Mouse (Mus musculus) hindbrain, embryonic 12.5 days (tissue): ENCODE data around the gene Tnfsf9. TPM values are rescaled to one million over a fixed set of nuclear protein-coding genes. Genes with fewer than 3 reads are reported as not detected.

Experiments used
- ATAC-seq: fragments of 200-750 bp; cut with Nextera tagmentation; 2 replicates; pipeline ENCODE4 v1.8.0; 2017; ENCODE audit warnings: moderate TSS enrichment; ENCODE audit not compliant: low FRiP score
- H3K27ac ChIP-seq: fragments of 300-500 bp; sonication (generic); 2 replicates; pipeline ENCODE4 v1.5.1; 2016; ENCODE audit warnings: mild to moderate bottlenecking
- H3K27me3 ChIP-seq: fragments of 300-500 bp; sonication (generic); 2 replicates; pipeline ENCODE4 v1.6.1; 2016; ENCODE audit warnings: mild to moderate bottlenecking
- H3K36me3 ChIP-seq: fragments of 300-500 bp; sonication (generic); 2 replicates; pipeline ENCODE4 v1.6.1; 2016; ENCODE audit warnings: mild to moderate bottlenecking
- H3K4me1 ChIP-seq: fragments of 300-500 bp; sonication (generic); 2 replicates; pipeline ENCODE4 v1.6.1; 2016
- H3K4me2 ChIP-seq: fragments of 300-500 bp; sonication (generic); replicated peaks from 2 replicates; pipeline ENCODE4 v1.6.1; 2016; ENCODE audit warnings: mild to moderate bottlenecking
- H3K4me3 ChIP-seq: fragments of 300-500 bp; sonication (generic); 2 replicates; pipeline ENCODE4 v1.5.1; 2016; ENCODE audit warnings: mild to moderate bottlenecking
- H3K9ac ChIP-seq: fragments of 300-500 bp; sonication (generic); 2 replicates; pipeline ENCODE4 v1.6.1; 2016; ENCODE audit warnings: mild to moderate bottlenecking, moderate library complexity
- H3K9me3 ChIP-seq: fragments of 300-500 bp; sonication (generic); replicated peaks from 2 replicates; pipeline ENCODE4 v1.6.1; 2016; ENCODE audit warnings: mild to moderate bottlenecking
- WGBS: fragments of 180-500 bp; shearing (Covaris S2); methylation state at CpG from one replicate; pipeline ENCODE4 v1.1.7; 2016; 5-methylcytosine and 5-hydroxymethylcytosine counted together
- polyA plus RNA-seq: library from polyadenylated mRNA; unstranded; fragments of >200 nt; fragmentation: Nextera tagmentation; extraction: Ambion mirVana; gene quantifications from 2 replicates; pipeline ENCODE4 v1.2.1, GENCODE M21; 2016

The Tnfsf9 gene
- polyA plus RNA-seq = 5.8 and 6.1 TPM in 2 replicates

DNA sequence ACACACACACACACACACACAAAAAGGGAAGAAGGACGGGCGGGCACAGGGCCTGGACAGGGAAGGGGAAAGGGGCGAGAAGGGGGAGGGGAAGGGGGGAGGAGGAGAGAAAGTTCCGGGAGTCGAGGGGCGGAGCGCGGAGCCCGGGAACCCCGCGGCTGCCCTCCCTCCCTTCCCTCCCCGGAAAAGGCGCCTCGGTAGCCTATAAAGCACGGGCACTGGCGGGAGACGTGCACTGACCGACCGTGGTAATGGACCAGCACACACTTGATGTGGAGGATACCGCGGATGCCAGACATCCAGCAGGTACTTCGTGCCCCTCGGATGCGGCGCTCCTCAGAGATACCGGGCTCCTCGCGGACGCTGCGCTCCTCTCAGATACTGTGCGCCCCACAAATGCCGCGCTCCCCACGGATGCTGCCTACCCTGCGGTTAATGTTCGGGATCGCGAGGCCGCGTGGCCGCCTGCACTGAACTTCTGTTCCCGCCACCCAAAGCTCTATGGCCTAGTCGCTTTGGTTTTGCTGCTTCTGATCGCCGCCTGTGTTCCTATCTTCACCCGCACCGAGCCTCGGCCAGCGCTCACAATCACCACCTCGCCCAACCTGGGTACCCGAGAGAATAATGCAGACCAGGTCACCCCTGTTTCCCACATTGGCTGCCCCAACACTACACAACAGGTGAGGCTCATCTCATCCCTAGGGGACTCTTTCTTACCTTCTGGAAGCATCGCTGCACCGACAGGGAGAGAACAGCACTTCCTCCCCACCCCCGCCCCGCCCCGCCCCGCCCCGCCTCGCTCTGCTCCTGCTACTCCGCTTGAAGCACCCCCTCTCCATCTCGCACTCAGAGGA lies at the start of gene Tnfsf9:
Tnfsf9 (plus strand) TSS at position 145 of the 854 bp plus-strand sequence.
- peaks cover 21% of the 10 kb centered on the region for H3K4me1 ChIP-seq
- ATAC-seq = peak; percentile 84
- H3K36me3 ChIP-seq = no peaks in the 10 kb centered on the region
- peak within 1 kb of the TSS; percentile 90 for H3K4me2 ChIP-seq
- no peak within 1 kb of the TSS; the same call in 1 of the 2 replicates for H3K27ac ChIP-seq
- WGBS = 1% methylated on average over 56 of the region's 61 CpGs
- no peaks in the 10 kb centered on the region for H3K9me3 ChIP-seq
- H3K4me3 ChIP-seq = peak within 1 kb of the TSS; percentile 60
- peak within 1 kb of the TSS; percentile 75 for H3K9ac ChIP-seq
- no peaks in the 10 kb centered on the region for H3K27me3 ChIP-seq

DNA sequence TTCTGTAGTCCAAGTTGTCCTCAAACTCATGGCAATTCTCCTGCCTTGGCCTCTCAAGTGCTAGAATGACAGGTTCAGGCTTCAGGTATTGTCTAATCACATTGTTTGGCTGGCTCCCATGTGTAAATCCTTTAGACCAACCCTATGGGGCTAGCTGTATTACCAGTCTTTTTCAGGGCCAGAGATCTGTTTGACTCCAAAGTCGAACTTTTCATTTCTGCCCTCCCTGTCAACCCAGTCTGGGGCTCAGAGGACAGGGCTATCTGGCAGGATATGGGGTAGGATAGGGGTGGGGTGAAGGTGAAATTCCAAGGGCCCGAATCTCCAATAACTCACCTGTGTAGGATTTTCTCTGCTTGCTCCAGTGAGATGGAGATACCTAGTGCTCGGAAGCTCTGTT lies 48.9 kb upstream of the Tnfsf9 start:
- H3K9ac ChIP-seq = no peak overlapping the region
- no peaks in the 10 kb centered on the region for H3K9me3 ChIP-seq
- H3K36me3 ChIP-seq = peaks cover 34% of the 10 kb centered on the region
- peaks cover 13% of the 10 kb centered on the region for H3K4me1 ChIP-seq
- H3K27ac ChIP-seq = no peak overlapping the region
- H3K27me3 ChIP-seq = peaks cover 7% of the 10 kb centered on the region
- ATAC-seq = no peak
- 86% methylated on average over 3 of the region's 3 CpGs for WGBS
- H3K4me2 ChIP-seq = no peak overlapping the region
- H3K4me3 ChIP-seq = no peak overlapping the region

- WGBS = under 1% methylated on average over 18 of the region's 22 CpGs
Observed at GRCm38 (mm10) chr17:57058891-57059485, 46.1 kb upstream of the Tnfsf9 start, which contains the start of gene Crb3. Crb3 (plus strand) TSS chr17:57059105.

DNA sequence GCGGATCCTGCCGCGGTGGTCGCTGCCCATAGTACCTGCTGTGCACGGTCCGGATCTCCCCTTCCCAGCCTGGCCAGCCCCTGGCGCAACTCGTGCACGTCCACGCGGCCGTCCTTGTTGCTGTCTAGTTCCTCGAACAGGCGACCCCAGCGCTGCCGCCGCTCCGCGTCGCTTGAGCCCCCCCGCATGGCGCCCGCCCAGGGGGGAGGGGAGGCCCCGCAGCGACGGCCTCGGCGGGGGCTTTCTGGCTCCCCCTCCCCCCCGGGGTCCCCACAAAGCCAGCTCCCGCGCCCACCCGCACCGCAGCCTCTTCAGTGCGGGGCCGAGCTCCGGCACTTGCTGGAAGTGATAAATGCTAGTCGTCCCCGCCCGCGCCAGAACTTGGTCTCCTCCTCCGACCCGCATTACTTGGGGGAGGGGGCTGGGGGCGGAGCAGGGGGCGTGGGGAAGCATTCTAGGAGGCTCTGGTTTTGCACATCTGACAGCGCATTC lies 45.6 kb upstream of the Tnfsf9 start, which contains the start of gene Slc25a23:
Slc25a23 (minus strand) TSS at position 378 of the 492 bp plus-strand sequence.
- no peaks in the 10 kb centered on the region for H3K9me3 ChIP-seq
- ATAC-seq = peak; percentile 80
- peak within 1 kb of the TSS; percentile 65 for H3K4me3 ChIP-seq
- peaks cover 8% of the 10 kb centered on the region for H3K36me3 ChIP-seq
- peak within 1 kb of the TSS; percentile 73 for H3K9ac ChIP-seq
- H3K27ac ChIP-seq = peak within 1 kb of the TSS; percentile 77
- 1% methylated on average over 23 of the region's 45 CpGs for WGBS
- peak within 1 kb of the TSS; percentile 85 for H3K4me2 ChIP-seq
- peaks cover 21% of the 10 kb centered on the region for H3K4me1 ChIP-seq
- peaks cover 37% of the 10 kb centered on the region for H3K27me3 ChIP-seq

More at GRCm38 (mm10) chr17:57058891-57059485, 46.1 kb upstream of the Tnfsf9 start, which contains the start of gene Crb3:
- Histone ChIP-seq H3K4me2 (peak within 1 kb of the TSS; percentile 85), H3K4me1 (peaks cover 21% of the 10 kb centered on the region), H3K27me3 (peaks cover 32% of the 10 kb centered on the region), H3K27ac (peak within 1 kb of the TSS; percentile 77), H3K4me3 (peak within 1 kb of the TSS; percentile 65), H3K36me3 (peaks cover 8% of the 10 kb centered on the region), H3K9ac (peak within 1 kb of the TSS; percentile 73), H3K9me3 (no peaks in the 10 kb centered on the region)
- no peak for ATAC-seq

DNA sequence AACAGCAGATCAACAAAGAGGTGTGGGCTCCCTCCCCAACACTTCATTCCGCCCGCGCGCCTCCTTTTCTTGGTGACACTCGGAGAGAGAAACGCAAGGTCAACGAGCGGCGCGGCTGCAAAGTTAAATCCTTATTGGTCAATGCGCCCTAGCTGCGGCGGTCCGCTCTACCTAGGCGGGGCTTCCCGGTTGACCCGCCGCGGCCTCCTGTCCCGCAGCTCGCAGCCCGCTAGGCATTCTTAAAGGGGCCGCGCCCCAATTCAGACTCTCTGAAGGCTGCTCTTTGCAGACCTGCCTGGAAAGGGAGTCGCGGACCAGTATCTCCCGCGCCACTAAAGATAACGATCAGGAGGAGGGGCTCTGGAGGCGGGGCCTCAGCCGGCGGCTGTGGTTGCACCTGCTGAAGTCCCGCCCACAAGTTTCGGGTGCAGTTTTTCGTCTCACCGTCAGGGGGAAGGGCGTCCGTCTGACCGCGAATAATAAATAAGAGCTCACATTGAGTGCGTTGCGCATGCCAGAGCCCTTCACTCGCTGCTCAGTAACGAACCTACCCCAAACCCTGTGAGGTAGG lies 44.8 kb upstream of the Tnfsf9 start:
- Histone ChIP-seq H3K27ac (peak overlapping the region; percentile 77), H3K27me3 (peaks cover 45% of the 10 kb centered on the region), H3K4me1 (peaks cover 22% of the 10 kb centered on the region), H3K4me3 (peak overlapping the region; percentile 65), H3K9ac (peak overlapping the region; percentile 44), H3K4me2 (peak overlapping the region; percentile 85), H3K9me3 (no peaks in the 10 kb centered on the region), H3K36me3 (peaks cover 3% of the 10 kb centered on the region; the same call in 1 of the 2 replicates)
- WGBS = under 1% methylated on average over 44 of the region's 44 CpGs
- ATAC-seq = peak; percentile 94

DNA sequence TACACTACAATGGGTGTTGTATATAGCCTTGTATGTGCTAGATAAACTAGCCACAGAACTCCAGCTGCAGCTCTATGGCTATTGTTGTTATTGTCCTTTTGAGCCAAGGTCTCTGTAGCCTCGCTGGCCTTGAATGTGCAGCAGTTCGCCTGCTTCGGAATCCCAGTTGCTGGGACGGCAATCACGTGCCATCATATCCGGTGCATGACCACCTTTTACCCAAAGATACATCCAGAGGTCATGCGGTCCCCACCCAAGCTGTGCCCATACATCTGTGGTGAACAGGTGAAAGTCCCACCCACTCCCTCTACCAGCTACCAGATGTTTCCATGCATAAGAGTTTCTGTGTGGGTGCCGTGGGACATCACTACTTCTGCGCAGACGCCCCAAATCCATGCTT lies 44.1 kb upstream of the Tnfsf9 start:
- H3K36me3 ChIP-seq = peaks cover 3% of the 10 kb centered on the region; the same call in 1 of the 2 replicates
- H3K27ac ChIP-seq = no peak overlapping the region
- no peaks in the 10 kb centered on the region for H3K9me3 ChIP-seq
- H3K4me1 ChIP-seq = peaks cover 25% of the 10 kb centered on the region
- peak overlapping the region; percentile 85 for H3K4me2 ChIP-seq
- H3K4me3 ChIP-seq = peak overlapping the region; percentile 65
- no peak overlapping the region for H3K9ac ChIP-seq
- 38% methylated on average over 10 of the region's 10 CpGs for whole genome bisulfite sequencing
- H3K27me3 ChIP-seq = peaks cover 47% of the 10 kb centered on the region
- ATAC-seq = no peak

- no peak for ATAC-seq
- Histone ChIP-seq H3K36me3 (no peaks in the 10 kb centered on the region), H3K4me2 (peak overlapping the region; percentile 36)
Observed at GRCm38 (mm10) chr17:57062011-57062521, 43.1 kb upstream of the Tnfsf9 start.

DNA sequence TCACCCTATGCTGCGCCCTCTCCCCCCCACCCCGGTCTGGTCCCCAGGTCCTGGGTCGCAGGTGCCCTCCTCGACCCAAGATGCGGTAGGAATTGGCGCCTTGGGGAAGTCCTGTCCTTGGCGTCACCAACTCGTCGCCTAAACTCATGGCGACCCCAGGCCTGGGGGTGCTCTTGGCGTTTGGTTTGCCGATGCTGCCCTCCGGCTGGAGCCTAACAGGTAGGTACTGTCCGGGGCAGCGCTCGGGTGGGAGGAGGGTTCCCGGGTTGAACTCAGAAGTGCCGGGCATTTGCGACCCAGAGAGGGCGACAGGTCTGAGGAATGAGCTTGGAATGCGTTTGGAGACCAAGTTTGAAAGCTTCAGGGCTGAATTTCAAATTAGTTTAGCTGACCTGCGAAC lies 42.6 kb upstream of the Tnfsf9 start:
- Histone ChIP-seq H3K27ac (no peak overlapping the region), H3K4me1 (peaks cover 25% of the 10 kb centered on the region), H3K4me3 (peak overlapping the region; percentile 17), H3K9ac (no peak overlapping the region), H3K27me3 (peaks cover 50% of the 10 kb centered on the region), H3K9me3 (no peaks in the 10 kb centered on the region), H3K4me2 (peak overlapping the region; percentile 36), H3K36me3 (no peaks in the 10 kb centered on the region)
- under 1% methylated on average over 22 of the region's 22 CpGs for WGBS
- ATAC-seq = no peak

More at GRCm38 (mm10) chr17:57062011-57062521, 43.1 kb upstream of the Tnfsf9 start:
- H3K4me1 ChIP-seq = peaks cover 25% of the 10 kb centered on the region
- peaks cover 50% of the 10 kb centered on the region for H3K27me3 ChIP-seq
- H3K9me3 ChIP-seq = no peaks in the 10 kb centered on the region
- H3K27ac ChIP-seq = no peak overlapping the region
- H3K9ac ChIP-seq = no peak overlapping the region
- peak overlapping the region; percentile 17 for H3K4me3 ChIP-seq
- 2% methylated on average over 36 of the region's 39 CpGs for WGBS

- no peaks in the 10 kb centered on the region for H3K36me3 ChIP-seq
- no peak overlapping the region for H3K27ac ChIP-seq
- no peaks in the 10 kb centered on the region for H3K9me3 ChIP-seq
- no peak overlapping the region for H3K4me3 ChIP-seq
- H3K9ac ChIP-seq = no peak overlapping the region
- peaks cover 23% of the 10 kb centered on the region for H3K4me1 ChIP-seq
- WGBS = 8% methylated on average over 8 of the region's 8 CpGs
- peaks cover 50% of the 10 kb centered on the region for H3K27me3 ChIP-seq
- no peak overlapping the region for H3K4me2 ChIP-seq
- ATAC-seq = no peak
Observed at GRCm38 (mm10) chr17:57063031-57063430, 42.1 kb upstream of the Tnfsf9 start.

DNA sequence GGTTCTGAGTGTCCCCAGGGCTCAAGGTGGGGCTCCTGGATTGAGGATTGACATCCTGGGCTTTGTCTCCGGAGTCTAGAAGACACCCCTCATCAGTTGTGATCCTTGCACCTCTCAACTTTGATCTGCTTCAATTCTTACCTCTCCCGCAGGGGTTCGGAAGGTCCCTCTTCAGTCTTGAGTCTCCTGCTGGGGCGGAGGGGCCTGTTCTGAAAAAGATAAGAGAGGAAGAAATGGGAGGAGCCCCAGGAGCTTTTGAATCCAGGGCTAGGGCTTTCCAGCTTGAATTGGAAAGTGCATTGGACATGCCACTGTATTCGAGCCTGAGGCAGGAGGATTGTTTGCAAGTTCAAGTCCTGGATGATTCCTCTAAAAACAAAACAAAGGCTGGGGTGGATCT lies 38.2 kb upstream of the Tnfsf9 start:
- WGBS = 65% methylated on average over 5 of the region's 5 CpGs
- Histone ChIP-seq H3K36me3 (no peaks in the 10 kb centered on the region), H3K27me3 (peaks cover 38% of the 10 kb centered on the region), H3K27ac (no peak overlapping the region), H3K4me3 (no peak overlapping the region), H3K9ac (no peak overlapping the region), H3K9me3 (no peaks in the 10 kb centered on the region), H3K4me1 (peaks cover 19% of the 10 kb centered on the region), H3K4me2 (no peak overlapping the region)
- ATAC-seq = no peak

- Histone ChIP-seq H3K36me3 (no peaks in the 10 kb centered on the region), H3K27me3 (peaks cover 6% of the 10 kb centered on the region), H3K4me3 (peak overlapping the region; percentile 20; the same call in 1 of the 2 replicates), H3K4me1 (peaks cover 12% of the 10 kb centered on the region), H3K9ac (peak overlapping the region; percentile 32), H3K9me3 (no peaks in the 10 kb centered on the region), H3K4me2 (peak overlapping the region; percentile 38), H3K27ac (no peak overlapping the region)
- ATAC-seq = 0 out of 2 replicates have a peak, but pooled peaks have one; percentile 49
- WGBS = 14% methylated on average over 9 of the region's 9 CpGs
Observed at GRCm38 (mm10) chr17:57070272-57070671, 34.9 kb upstream of the Tnfsf9 start.
